Mouse (Mus musculus) stomach, postnatal 0 days (tissue): ENCODE measurements at regions not wholly inside any gene's neighbourhood (a gene's known extent, or its start where the extent isn't known, plus 50 kb on each side); places are given as distances from the start of the nearest gene placed in this dataset.

Source experiments
- ATAC-seq: fragments of 200-750 bp; cut with Nextera tagmentation; 2 replicates; pipeline ENCODE4 v1.8.0; 2017; ENCODE audit not compliant: low FRiP score, low TSS enrichment
- DNase-seq: peaks from one replicate; pipeline ENCODE4 v3.0.0-alpha.2; 2016; ENCODE audit warnings: low spot score
- H3K27ac ChIP-seq: fragments of 300-500 bp; sonication (generic); replicated peaks from 2 replicates; pipeline ENCODE4 v1.5.1; 2014; ENCODE audit warnings: mild to moderate bottlenecking, control low read depth
- H3K27me3 ChIP-seq: fragments of 300-500 bp; sonication (generic); 2 replicates; pipeline ENCODE4 v1.6.1; 2014; ENCODE audit warnings: low read length; ENCODE audit not compliant: control insufficient read depth, insufficient read depth
- H3K36me3 ChIP-seq: fragments of 300-500 bp; sonication (generic); 2 replicates; pipeline ENCODE4 v1.6.1; 2014; ENCODE audit warnings: low read length, mixed read lengths; ENCODE audit not compliant: control insufficient read depth, insufficient read depth
- H3K4me1 ChIP-seq: fragments of 300-500 bp; sonication (generic); replicated peaks from 2 replicates; pipeline ENCODE4 v1.6.1; 2014; ENCODE audit warnings: antibody characterized with exemption; ENCODE audit not compliant: control insufficient read depth, insufficient read depth
- H3K4me2 ChIP-seq: fragments of 300-500 bp; sonication (generic); replicated peaks from 2 replicates; pipeline ENCODE4 v1.6.1; 2014; ENCODE audit warnings: low read depth, mild to moderate bottlenecking, control low read depth, moderate library complexity
- H3K4me3 ChIP-seq: fragments of 300-500 bp; sonication (generic); 2 replicates; pipeline ENCODE4 v1.5.1; 2014; ENCODE audit warnings: low read depth, low read length, control low read depth
- H3K9ac ChIP-seq: fragments of 300-500 bp; sonication (generic); 2 replicates; pipeline ENCODE4 v1.6.1; 2014; ENCODE audit warnings: mild to moderate bottlenecking, low read length, control low read depth, mixed read lengths
- H3K9me3 ChIP-seq: fragments of 300-500 bp; sonication (generic); 2 replicates; pipeline ENCODE4 v1.6.1; 2016; ENCODE audit warnings: low read length; ENCODE audit not compliant: control insufficient read depth
- CTCF ChIP-seq: IDR thresholded peaks from 2 replicates; pipeline ENCODE4 v1.5.1; 2016; ENCODE audit warnings: antibody characterized with exemption, low read depth, mild to moderate bottlenecking, moderate library complexity
- EP300 ChIP-seq: optimal IDR thresholded peaks from 2 replicates; pipeline ENCODE3; 2016; ENCODE audit warnings: antibody characterized with exemption
- WGBS: fragments of 180-500 bp; shearing (Covaris S2); extraction: QIAGEN DNeasy Blood & Tissue Kit; methylation state at CpG from one replicate; pipeline ENCODE4 v1.1.7; 2014; 5-methylcytosine and 5-hydroxymethylcytosine counted together

- Histone ChIP-seq H3K9ac (no peak overlapping the region), H3K4me3 (no peak overlapping the region), H3K36me3 (no peaks in the 10 kb centered on the region), H3K9me3 (no peaks in the 10 kb centered on the region), H3K27ac (no peak overlapping the region), H3K4me2 (no peak overlapping the region), H3K4me1 (no peaks in the 10 kb centered on the region), H3K27me3 (no peaks in the 10 kb centered on the region)
- ATAC-seq (no peak), DNase-seq (no peak)
- 52% methylated on average over 5 of the region's 5 CpGs for WGBS
- no peak for TF ChIP-seq CTCF
- TF ChIP-seq EP300 = no peak
These were observed 144.8 kb upstream of the Hapln1 start for GRCm38 (mm10) chr13:89394717-89395344.

- no peak for DNase-seq
- no peak overlapping the region for H3K4me3 ChIP-seq
- no peak for TF ChIP-seq EP300
- TF ChIP-seq CTCF = no peak
- H3K27me3 ChIP-seq = no peaks in the 10 kb centered on the region
- H3K36me3 ChIP-seq = no peaks in the 10 kb centered on the region
- H3K27ac ChIP-seq = no peak overlapping the region
- H3K9ac ChIP-seq = no peak overlapping the region
- 48% methylated on average over 3 of the region's 3 CpGs for WGBS
- H3K4me1 ChIP-seq = no peaks in the 10 kb centered on the region
- no peaks in the 10 kb centered on the region for H3K9me3 ChIP-seq
- no peak for ATAC-seq
- no peak overlapping the region for H3K4me2 ChIP-seq
These were observed 143.7 kb upstream of the Hapln1 start for GRCm38 (mm10) chr13:89395851-89396250.

GRCm38 (mm10) chr13:89401084-89401671 is 138.4 kb upstream of the Hapln1 start:
- WGBS = 57% methylated on average over 5 of the region's 5 CpGs
- Histone ChIP-seq H3K9me3 (no peaks in the 10 kb centered on the region), H3K9ac (no peak overlapping the region), H3K27me3 (no peaks in the 10 kb centered on the region), H3K4me3 (no peak overlapping the region), H3K36me3 (no peaks in the 10 kb centered on the region), H3K4me1 (no peaks in the 10 kb centered on the region), H3K4me2 (no peak overlapping the region), H3K27ac (no peak overlapping the region)
- DNase-seq (no peak), ATAC-seq (no peak)
- no peak for TF ChIP-seq CTCF
- no peak for TF ChIP-seq EP300

GRCm38 (mm10) chr13:89410504-89410903 is 129.1 kb upstream of the Hapln1 start:
- no peaks in the 10 kb centered on the region for H3K36me3 ChIP-seq
- TF ChIP-seq CTCF = no peak
- TF ChIP-seq EP300 = no peak
- DNase-seq (no peak), ATAC-seq (no peak)
- no peak overlapping the region for H3K9ac ChIP-seq
- WGBS = 91% methylated on average over 2 of the region's 2 CpGs
- no peak overlapping the region for H3K4me3 ChIP-seq
- no peaks in the 10 kb centered on the region for H3K9me3 ChIP-seq
- no peak overlapping the region for H3K4me2 ChIP-seq
- no peaks in the 10 kb centered on the region for H3K27me3 ChIP-seq
- no peaks in the 10 kb centered on the region for H3K4me1 ChIP-seq
- H3K27ac ChIP-seq = no peak overlapping the region

GRCm38 (mm10) chr13:89412768-89413487 is 126.7 kb upstream of the Hapln1 start:
- Histone ChIP-seq H3K4me2 (no peak overlapping the region), H3K27me3 (no peaks in the 10 kb centered on the region), H3K27ac (no peak overlapping the region), H3K4me1 (no peaks in the 10 kb centered on the region), H3K9ac (no peak overlapping the region), H3K9me3 (no peaks in the 10 kb centered on the region), H3K4me3 (no peak overlapping the region), H3K36me3 (no peaks in the 10 kb centered on the region)
- ATAC-seq (no peak), DNase-seq (no peak)
- 100% methylated on average over 1 of the region's 1 CpGs for WGBS
- no peak for TF ChIP-seq EP300
- no peak for TF ChIP-seq CTCF

- TF ChIP-seq CTCF = no peak
- no peak for TF ChIP-seq EP300
- no peak overlapping the region for H3K9ac ChIP-seq
- no peaks in the 10 kb centered on the region for H3K4me1 ChIP-seq
- H3K9me3 ChIP-seq = no peaks in the 10 kb centered on the region
- no peak for DNase-seq
- WGBS = 81% methylated on average over 3 of the region's 3 CpGs
- no peak overlapping the region for H3K27ac ChIP-seq
- H3K27me3 ChIP-seq = no peaks in the 10 kb centered on the region
- no peak for ATAC-seq
- no peak overlapping the region for H3K4me3 ChIP-seq
- H3K4me2 ChIP-seq = no peak overlapping the region
- no peaks in the 10 kb centered on the region for H3K36me3 ChIP-seq
These were observed 120.8 kb upstream of the Hapln1 start for GRCm38 (mm10) chr13:89418804-89419203.
